13 mouse cellular contexts compared by ENCODE assay signal in the genomic region with DNA sequence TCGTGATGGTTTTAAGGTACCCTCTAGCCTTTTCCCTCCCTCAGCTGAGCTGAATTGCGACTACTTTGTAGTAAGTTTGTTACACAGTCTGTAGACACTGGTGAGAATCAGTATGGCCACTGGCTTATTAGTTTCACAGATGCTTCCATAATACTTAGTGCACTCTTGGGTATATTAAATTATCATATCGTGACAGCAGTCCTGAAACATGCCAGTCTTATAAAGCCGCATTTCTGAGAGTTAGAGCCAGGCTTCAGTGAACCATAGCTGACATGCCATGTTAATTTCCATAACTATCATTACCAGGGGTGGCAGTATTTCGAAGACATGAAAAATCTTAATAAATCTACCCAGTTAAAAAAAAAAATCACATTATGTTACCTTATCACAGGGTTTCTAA.
DNase-seq lines count a peak whose midpoint lies in the region; ATAC-seq lines count a peak whose summit lies in the region.
"Had no signal": no experiment of that assay in that cellular context is flagged by ENCODE, and none has a peak within 500 bp of the region (broad histone marks: within the 10 kb centered on the region; RNA-seq: fewer than 3 reads in every experiment).

No protein-coding gene starts in this region.

- no peaks in the 10 kb centered on the region for H3K27me3 ChIP-seq in forebrain, embryonic 11.5 days (ENCODE audit: control insufficient read depth, insufficient read depth, low read length)
- H3K27me3 ChIP-seq in hindbrain, embryonic 15.5 days, result no peaks in the 10 kb centered on the region
- H3K27me3 ChIP-seq in midbrain, embryonic 15.5 days (replicated peaks), result no peaks in the 10 kb centered on the region
- H3K27me3 ChIP-seq: limb, embryonic 13.5 days; megakaryocyte, embryonic 14.5 days had no signal

- 53% methylated on average over 5 of the region's 5 CpGs for WGBS in forebrain, embryonic 11.5 days
- 22% methylated on average over 5 of the region's 5 CpGs for WGBS in hindbrain, embryonic 15.5 days
- WGBS in midbrain, embryonic 15.5 days, result 19% methylated on average over 5 of the region's 5 CpGs

- H3K9ac ChIP-seq in forebrain, embryonic 11.5 days (ENCODE audit: low read length), result no peak overlapping the region
- H3K9ac ChIP-seq in hindbrain, embryonic 15.5 days, result no peak overlapping the region
- H3K9ac ChIP-seq in midbrain, embryonic 15.5 days, result no peak overlapping the region
- H3K9ac ChIP-seq: limb, embryonic 13.5 days; lung, embryonic 14.5 days had no signal

- H3K4me2 ChIP-seq in forebrain, embryonic 11.5 days (ENCODE audit: low read depth, low read length, severe bottlenecking), result no peak overlapping the region
- H3K4me2 ChIP-seq in hindbrain, embryonic 15.5 days, result no peak overlapping the region
- H3K4me2 ChIP-seq in midbrain, embryonic 15.5 days, result 0 out of 2 replicates have a peak overlapping the region, but pooled peaks have one; percentile 9
- H3K4me2 ChIP-seq: lung, embryonic 14.5 days had no signal

- no peak overlapping the region for H3K4me3 ChIP-seq in forebrain, embryonic 11.5 days (ENCODE audit: low read depth, low read length)
- no peak overlapping the region for H3K4me3 ChIP-seq in hindbrain, embryonic 15.5 days
- H3K4me3 ChIP-seq in midbrain, embryonic 15.5 days, result no peak overlapping the region
- H3K4me3 ChIP-seq: limb, embryonic 13.5 days; megakaryocyte, embryonic 14.5 days had no signal

- no peaks in the 10 kb centered on the region for H3K9me3 ChIP-seq in forebrain, embryonic 11.5 days (ENCODE audit: control insufficient read depth, low read length)
- H3K9me3 ChIP-seq in hindbrain, embryonic 15.5 days, result no peaks in the 10 kb centered on the region
- H3K9me3 ChIP-seq in midbrain, embryonic 15.5 days, result no peaks in the 10 kb centered on the region
- H3K9me3 ChIP-seq: limb, embryonic 13.5 days; megakaryocyte, embryonic 14.5 days had no signal

- peak; percentile 13 for DNase-seq in MN1 (ENCODE audit: low spot score)
- DNase-seq in forebrain, embryonic 11.5 days (ENCODE audit: low spot score), result no peak
- DNase-seq in heart, postnatal 4 days, result no peak
- DNase-seq in cerebellum, adult 11 months, result no peak
- DNase-seq: heart, adult 18-20 months; lung, embryonic 14.5 days; spleen, adult 18-20 months; thymus, adult 2 months had no signal

- peaks cover 7% of the 10 kb centered on the region; the same call in 1 of the 2 replicates for H3K4me1 ChIP-seq in forebrain, embryonic 11.5 days (replicated peaks; ENCODE audit: control insufficient read depth, insufficient read depth, low read length)
- peaks cover 23% of the 10 kb centered on the region for H3K4me1 ChIP-seq in hindbrain, embryonic 15.5 days (replicated peaks)
- peaks cover 25% of the 10 kb centered on the region for H3K4me1 ChIP-seq in midbrain, embryonic 15.5 days
- H3K4me1 ChIP-seq: megakaryocyte, embryonic 14.5 days had no signal

- peak overlapping the region; percentile 70 for H3K27ac ChIP-seq in forebrain, embryonic 11.5 days (ENCODE audit: low read depth, low read length)
- H3K27ac ChIP-seq in hindbrain, embryonic 15.5 days (replicated peaks), result peak overlapping the region; percentile 67
- H3K27ac ChIP-seq in midbrain, embryonic 15.5 days, result peak overlapping the region; percentile 69

- no peaks in the 10 kb centered on the region for H3K36me3 ChIP-seq in forebrain, embryonic 11.5 days (ENCODE audit: control insufficient read depth, insufficient read depth, low read length)
- H3K36me3 ChIP-seq in hindbrain, embryonic 15.5 days, result no peaks in the 10 kb centered on the region
- H3K36me3 ChIP-seq in midbrain, embryonic 15.5 days (replicated peaks), result no peaks in the 10 kb centered on the region
- H3K36me3 ChIP-seq: limb, embryonic 13.5 days had no signal

- ATAC-seq in forebrain, embryonic 11.5 days (replicated peaks; ENCODE audit: low FRiP score), result no peak
- ATAC-seq in hindbrain, embryonic 15.5 days (ENCODE audit: low FRiP score, low read depth), result no peak
- ATAC-seq in midbrain, embryonic 15.5 days (replicated peaks), result no peak; the same call in 1 of the 2 replicates
- ATAC-seq in erythroid progenitor cell, adult 5-6 weeks (replicated peaks; ENCODE audit: low FRiP score, poor library complexity, severe bottlenecking), result no peak
